Mouse (Mus musculus): ENCODE data around the gene Mb21d2. TPM values are rescaled to one million over a fixed set of nuclear protein-coding genes. Genes with fewer than 3 reads are reported as not detected.

Gene Mb21d2
- total RNA-seq, 4 experiments from 2014 or later = 8.9 to 14.4 (median 11.4) TPM

GRCm38 (mm10) chr16:28793115-28793514 is 136.4 kb downstream of the Mb21d2 start:
- DNase-seq (ENCODE audit: low spot score in 2 of 2) = no peak

Other genes starting within 250 kb of the Mb21d2 start
- under 1 TPM in 3 of 4 experiments, not detected in 1; 0.12 to 0.56 (median 0.27) TPM for gene Fgf12, start 176.6 kb downstream of the Mb21d2 start, total RNA-seq (2022)

Measured in gastrocnemius, adult 8-10 months (tissue).